Mouse (Mus musculus) spleen, adult 2 months (tissue): ENCODE data around the gene Gm29049. TPM values are rescaled to one million over a fixed set of nuclear protein-coding genes. Genes with fewer than 3 reads are reported as not detected.
"Not testable (repeated sequence)": the region's sequence is repeated elsewhere in the genome, so short reads cannot be mapped to it uniquely, and the experiment has no call there.

Source experiments
- DNase-seq, 2 experiments: peaks; one replicate each; pipeline versions ENCODE4 v3.0.0 to v3.0.0-alpha.2; 2012 to 2021; ENCODE audit warnings: low spot score in 2 of 2, low read depth in 1 of 2
- H3K27ac ChIP-seq: fragments of 200-500 bp; 2 replicates; pipeline ENCODE4 v1.5.1; 2012; ENCODE audit warnings: low read length, inconsistent platforms; ENCODE audit not compliant: insufficient read depth
- H3K27me3 ChIP-seq: fragments of 200-500 bp; 2 replicates; pipeline ENCODE4 v1.6.1; 2012; ENCODE audit warnings: mild to moderate bottlenecking, moderate library complexity, low read length, inconsistent platforms; ENCODE audit not compliant: control insufficient read depth, insufficient read depth
- H3K36me3 ChIP-seq: fragments of 200-500 bp; 2 replicates; pipeline ENCODE4 v1.6.1; 2012; ENCODE audit warnings: mild to moderate bottlenecking, low read length, inconsistent platforms; ENCODE audit not compliant: control insufficient read depth, insufficient read depth
- H3K4me1 ChIP-seq: fragments of 200-500 bp; 2 replicates; pipeline ENCODE4 v1.6.1; 2011; ENCODE audit warnings: inconsistent platforms; ENCODE audit not compliant: control insufficient read depth, insufficient read depth, insufficient read length
- H3K4me3 ChIP-seq: fragments of 200-500 bp; 2 replicates; pipeline ENCODE4 v1.5.1; 2011; ENCODE audit warnings: mild to moderate bottlenecking, inconsistent platforms; ENCODE audit not compliant: insufficient read depth, insufficient read length; ENCODE audit errors: extremely low read depth
- WGBS: fragments of 180-500 bp; shearing (Covaris S2); methylation state at CpG from one replicate; pipeline ENCODE4 v1.1.7; 2018; 5-methylcytosine and 5-hydroxymethylcytosine counted together
- polyA plus RNA-seq: library from polyadenylated mRNA; depleted of rRNA; stranded (reverse); fragments of >200 nt; gene quantifications from 2 replicates; pipeline ENCODE4 v1.2.3, GENCODE M21; 2012; rRNA removed

Gm29049 gene
- polyA plus RNA-seq, result not detected in 2 replicates

GRCm38 (mm10) chrY:7997068-7997467, at the start of gene Gm29049:
TSS of gene Gm29049 (minus strand) at chrY:7997168.
- not testable (repeated sequence) for DNase-seq, H3K4me3 ChIP-seq, H3K27ac ChIP-seq, H3K36me3 ChIP-seq, H3K27me3 ChIP-seq, H3K4me1 ChIP-seq
- 67% methylated on average over 1 of the region's 3 CpGs for WGBS

Other genes starting within 250 kb of the Gm29049 start
- not detected in 2 replicates for gene Gm20825, start 74.3 kb upstream of the Gm29049 start, polyA plus RNA-seq